Mouse (Mus musculus): ENCODE measurements around the gene Gstp2. TPM values are rescaled to one million over a fixed set of nuclear protein-coding genes. Genes with fewer than 3 reads are reported as not detected.

Gene Gstp2
- polyA plus RNA-seq, 1 experiment = 132 TPM

DNA sequence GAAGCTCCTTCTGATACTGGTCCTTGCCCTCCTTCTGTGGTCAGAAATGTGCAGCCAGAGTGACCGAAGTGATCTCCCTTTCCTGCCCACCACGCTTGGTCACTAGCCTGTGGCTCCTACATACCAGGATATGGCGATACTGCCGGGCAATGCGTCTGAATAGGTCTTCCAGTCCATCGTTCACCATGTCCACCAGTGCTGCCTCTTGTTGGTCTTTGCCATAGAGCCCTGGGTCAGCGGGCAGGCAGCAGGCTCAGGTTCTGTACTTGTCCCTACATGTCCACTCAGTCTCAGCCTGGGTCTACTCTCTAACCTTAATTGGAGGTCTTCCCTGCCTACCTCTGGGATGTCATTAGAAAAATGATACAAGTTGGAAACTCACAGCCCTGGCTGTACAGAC lies 12.1 kb upstream of the Gstp2 start:
- Histone ChIP-seq H3K4me3 (ENCODE audit: extremely low read depth, insufficient read depth, insufficient read length) (no peak overlapping the region), H3K27ac (ENCODE audit: insufficient read depth, low read length) (no peak overlapping the region), H3K27me3 (ENCODE audit: control insufficient read depth, insufficient read depth, low read length) (no peaks in the 10 kb centered on the region), H3K36me3 (ENCODE audit: control insufficient read depth, insufficient read depth, low read length) (no peaks in the 10 kb centered on the region), H3K4me1 (ENCODE audit: control insufficient read depth, insufficient read depth, insufficient read length) (peaks cover 2% of the 10 kb centered on the region; the same call in 1 of the 2 replicates)
- no peak for TF ChIP-seq CTCF (IDR thresholded peaks at IDR 0.05; ENCODE audit: extremely low read depth, insufficient read depth, insufficient read length, insufficient replicate concordance)
- TF ChIP-seq POLR2A (IDR thresholded peaks at IDR 0.05; ENCODE audit: low read depth, low read length) = no peak
- DNase-seq (ENCODE audit: low read depth in 1 of 2, low spot score in 2 of 2) = no peak
- 98% methylated on average over 7 of the region's 7 CpGs for WGBS

DNA sequence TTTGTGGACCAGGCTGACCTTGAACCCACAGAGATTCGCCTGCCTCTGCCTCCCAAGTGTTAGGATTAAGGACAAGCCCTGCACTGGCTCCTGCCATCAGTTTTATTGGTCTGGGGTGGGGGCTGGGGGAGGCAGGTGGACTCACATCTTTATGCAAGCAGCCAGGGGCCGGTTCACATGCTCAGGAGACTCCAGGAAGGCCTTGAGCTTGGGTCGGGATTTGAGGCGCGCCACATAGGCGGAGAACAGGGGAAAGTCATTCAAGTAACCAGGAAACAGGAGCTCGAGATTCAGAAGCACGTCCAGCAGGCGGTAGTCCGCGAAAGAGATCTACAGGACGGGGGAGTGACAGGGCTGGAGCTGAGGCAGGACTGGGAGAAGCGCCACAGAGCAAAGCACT lies 11.6 kb upstream of the Gstp2 start:
- no peak for DNase-seq (ENCODE audit: low read depth in 1 of 2, low spot score in 2 of 2)
- 92% methylated on average over 13 of the region's 13 CpGs for WGBS
- TF ChIP-seq CTCF (IDR thresholded peaks at IDR 0.05; ENCODE audit: extremely low read depth, insufficient read depth, insufficient read length, insufficient replicate concordance) = no peak
- no peak for TF ChIP-seq POLR2A (IDR thresholded peaks at IDR 0.05; ENCODE audit: low read depth, low read length)
- no peak overlapping the region for H3K4me3 ChIP-seq (ENCODE audit: extremely low read depth, insufficient read depth, insufficient read length)
- no peaks in the 10 kb centered on the region for H3K27me3 ChIP-seq (ENCODE audit: control insufficient read depth, insufficient read depth, low read length)
- H3K4me1 ChIP-seq (ENCODE audit: control insufficient read depth, insufficient read depth, insufficient read length) = peaks cover 2% of the 10 kb centered on the region; the same call in 1 of the 2 replicates
- H3K27ac ChIP-seq (ENCODE audit: insufficient read depth, low read length) = no peak overlapping the region
- no peaks in the 10 kb centered on the region for H3K36me3 ChIP-seq (ENCODE audit: control insufficient read depth, insufficient read depth, low read length)

DNA sequence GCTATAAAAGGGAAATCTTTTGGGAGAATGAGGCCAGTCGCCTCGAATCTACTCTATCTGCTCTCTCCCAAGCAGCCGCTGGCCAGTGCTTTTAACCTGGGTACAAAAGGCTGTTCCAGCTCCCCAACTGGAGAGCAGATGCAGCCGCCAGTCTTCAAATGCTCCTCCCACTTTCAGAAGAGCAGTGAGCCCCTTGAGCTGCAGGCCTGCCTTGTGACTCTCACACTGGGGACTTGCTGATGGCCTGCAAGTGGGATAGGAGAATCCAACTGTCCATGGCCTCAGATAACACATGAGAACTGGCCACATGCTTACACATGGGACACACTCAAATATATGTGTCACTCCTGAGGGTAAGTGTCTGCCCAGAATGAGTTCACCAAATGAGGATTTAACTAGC lies 10.9 kb upstream of the Gstp2 start:
- no peak overlapping the region for H3K4me3 ChIP-seq (ENCODE audit: extremely low read depth, insufficient read depth, insufficient read length)

DNA sequence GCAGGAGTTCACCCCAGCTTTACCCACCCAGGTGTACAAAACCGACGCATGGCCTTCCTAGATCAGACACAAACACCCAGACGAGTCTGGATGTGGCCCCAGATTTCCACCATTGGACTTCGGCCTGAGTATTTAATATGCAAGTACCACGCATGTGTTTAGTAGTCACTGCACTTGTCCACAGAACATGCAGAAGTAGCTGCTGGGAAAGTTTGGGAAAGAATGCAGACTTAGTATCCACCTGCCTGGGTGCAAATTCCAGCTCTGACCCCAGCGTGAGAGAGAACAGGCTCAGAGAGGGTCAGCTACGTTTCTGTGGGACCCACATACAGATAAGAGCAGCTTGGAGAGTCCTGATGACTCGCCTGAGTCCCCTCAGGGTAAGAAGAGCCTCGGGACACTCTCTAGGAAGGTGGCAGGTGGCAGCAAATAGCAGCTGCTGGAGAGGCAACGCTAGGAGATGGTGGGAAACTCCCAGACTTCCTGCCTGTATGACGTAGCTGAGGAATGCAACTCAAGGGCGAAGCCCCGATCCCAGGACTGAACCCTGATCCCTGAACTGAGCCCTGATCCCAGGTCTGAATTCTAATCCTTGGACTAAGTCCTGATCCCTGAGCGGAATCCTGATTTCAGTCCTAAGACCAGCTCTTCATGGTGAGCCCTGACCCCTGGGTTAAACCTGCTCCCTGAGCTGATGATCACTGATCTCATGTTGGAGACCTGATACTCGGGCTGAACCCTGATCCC lies 10.3 kb upstream of the Gstp2 start:
- TF ChIP-seq CTCF (IDR thresholded peaks at IDR 0.05; ENCODE audit: extremely low read depth, insufficient read depth, insufficient read length, insufficient replicate concordance) (no peak), POLR2A (IDR thresholded peaks at IDR 0.05; ENCODE audit: low read depth, low read length) (no peak)
- DNase-seq (ENCODE audit: low read depth in 1 of 2, low spot score in 2 of 2) = no peak
- H3K27me3 ChIP-seq (ENCODE audit: control insufficient read depth, insufficient read depth, low read length) = no peaks in the 10 kb centered on the region
- no peaks in the 10 kb centered on the region for H3K36me3 ChIP-seq (ENCODE audit: control insufficient read depth, insufficient read depth, low read length)
- H3K27ac ChIP-seq (ENCODE audit: insufficient read depth, low read length) = no peak overlapping the region
- H3K4me3 ChIP-seq (ENCODE audit: extremely low read depth, insufficient read depth, insufficient read length) = no peak overlapping the region
- H3K4me1 ChIP-seq (ENCODE audit: control insufficient read depth, insufficient read depth, insufficient read length) = peaks cover 2% of the 10 kb centered on the region; the same call in 1 of the 2 replicates
- 84% methylated on average over 15 of the region's 15 CpGs for WGBS

More for the DNA sequence above, 10.9 kb upstream of the Gstp2 start:
- no peaks in the 10 kb centered on the region for H3K36me3 ChIP-seq (ENCODE audit: control insufficient read depth, insufficient read depth, low read length)
- TF ChIP-seq CTCF (IDR thresholded peaks at IDR 0.05; ENCODE audit: extremely low read depth, insufficient read depth, insufficient read length, insufficient replicate concordance) (no peak), POLR2A (IDR thresholded peaks at IDR 0.05; ENCODE audit: low read depth, low read length) (no peak)
- WGBS = 74% methylated on average over 4 of the region's 4 CpGs
- no peaks in the 10 kb centered on the region for H3K27me3 ChIP-seq (ENCODE audit: control insufficient read depth, insufficient read depth, low read length)
- H3K27ac ChIP-seq (ENCODE audit: insufficient read depth, low read length) = no peak overlapping the region
- H3K4me1 ChIP-seq (ENCODE audit: control insufficient read depth, insufficient read depth, insufficient read length) = peaks cover 2% of the 10 kb centered on the region; the same call in 1 of the 2 replicates
- no peak for DNase-seq (ENCODE audit: low read depth in 1 of 2, low spot score in 2 of 2)

DNA sequence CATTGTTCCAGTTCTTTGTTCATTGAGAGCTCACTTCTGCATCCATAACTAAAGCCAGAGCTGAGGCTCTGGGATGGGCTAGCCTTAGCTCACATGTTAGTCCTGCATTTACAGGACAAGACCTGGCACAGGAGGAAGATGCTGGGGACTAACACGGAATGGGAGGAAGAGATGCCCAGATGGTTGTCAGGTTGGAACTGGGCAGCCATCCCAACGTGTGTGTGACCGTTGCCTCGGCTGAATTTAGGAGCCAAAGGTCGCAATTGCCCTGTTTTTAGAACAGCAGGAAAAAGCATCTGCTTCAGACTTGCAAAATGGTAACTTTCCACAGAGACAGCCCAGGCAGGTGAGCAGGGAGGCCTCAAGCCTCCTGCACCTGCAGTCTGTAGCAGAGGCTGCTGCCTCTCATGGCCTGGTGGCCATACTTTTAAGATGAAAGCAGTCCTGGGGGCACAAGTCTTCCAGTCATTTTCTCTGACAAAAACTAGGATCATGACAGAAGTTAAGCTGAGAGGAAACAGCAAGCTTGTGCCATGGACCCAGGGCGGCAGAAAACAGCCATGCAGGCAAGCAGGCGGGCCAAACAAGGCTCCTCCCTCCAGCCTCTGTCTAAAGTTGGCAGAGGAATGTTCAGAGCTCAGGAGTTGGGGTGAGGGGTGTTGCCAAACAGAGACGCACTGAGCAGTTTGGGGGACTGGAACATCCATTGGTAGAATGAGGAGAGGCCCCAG lies 9.6 kb upstream of the Gstp2 start:
- DNase-seq (ENCODE audit: low read depth in 1 of 2, low spot score in 2 of 2) = no peak
- TF ChIP-seq POLR2A (IDR thresholded peaks at IDR 0.05; ENCODE audit: low read depth, low read length) (no peak), CTCF (IDR thresholded peaks at IDR 0.05; ENCODE audit: extremely low read depth, insufficient read depth, insufficient read length, insufficient replicate concordance) (no peak)

DNA sequence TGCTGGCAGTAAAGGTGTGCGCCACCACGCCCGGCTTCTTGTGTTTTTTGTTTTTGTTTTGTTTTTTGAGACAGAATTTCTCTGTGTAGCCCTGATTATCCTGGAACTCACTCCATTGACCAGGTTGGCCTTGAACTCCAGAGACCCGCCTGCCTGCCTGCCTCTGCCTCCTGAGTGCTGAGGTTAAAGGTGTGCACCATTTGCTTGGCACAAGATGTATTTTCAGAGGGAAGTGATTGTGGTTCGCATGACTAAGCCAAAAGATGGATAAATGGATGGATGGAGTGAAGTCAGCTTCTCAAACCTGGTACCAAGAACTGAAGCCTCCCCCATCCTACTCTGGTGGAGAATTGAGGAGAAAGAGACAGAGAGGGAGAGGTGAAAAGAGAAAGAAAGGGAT lies 8.8 kb upstream of the Gstp2 start:
- TF ChIP-seq CTCF (IDR thresholded peaks at IDR 0.05; ENCODE audit: extremely low read depth, insufficient read depth, insufficient read length, insufficient replicate concordance) = no peak
- TF ChIP-seq POLR2A (IDR thresholded peaks at IDR 0.05; ENCODE audit: low read depth, low read length) = no peak
- peaks cover under 1% of the 10 kb centered on the region; the same call in 1 of the 2 replicates for H3K4me1 ChIP-seq (ENCODE audit: control insufficient read depth, insufficient read depth, insufficient read length)
- no peak overlapping the region for H3K4me3 ChIP-seq (ENCODE audit: extremely low read depth, insufficient read depth, insufficient read length)
- H3K36me3 ChIP-seq (ENCODE audit: control insufficient read depth, insufficient read depth, low read length) = no peaks in the 10 kb centered on the region
- no peaks in the 10 kb centered on the region for H3K27me3 ChIP-seq (ENCODE audit: control insufficient read depth, insufficient read depth, low read length)
- H3K27ac ChIP-seq (ENCODE audit: insufficient read depth, low read length) = no peak overlapping the region
- WGBS = 91% methylated on average over 5 of the region's 5 CpGs
- no peak for DNase-seq (ENCODE audit: low read depth in 1 of 2, low spot score in 2 of 2)

More for the DNA sequence above, 9.6 kb upstream of the Gstp2 start:
- no peak overlapping the region for H3K27ac ChIP-seq (ENCODE audit: insufficient read depth, low read length)
- peaks cover 2% of the 10 kb centered on the region; the same call in 1 of the 2 replicates for H3K4me1 ChIP-seq (ENCODE audit: control insufficient read depth, insufficient read depth, insufficient read length)
- H3K27me3 ChIP-seq (ENCODE audit: control insufficient read depth, insufficient read depth, low read length) = no peaks in the 10 kb centered on the region
- no peak overlapping the region for H3K4me3 ChIP-seq (ENCODE audit: extremely low read depth, insufficient read depth, insufficient read length)
- 81% methylated on average over 8 of the region's 8 CpGs for WGBS
- no peaks in the 10 kb centered on the region for H3K36me3 ChIP-seq (ENCODE audit: control insufficient read depth, insufficient read depth, low read length)
